Mouse (Mus musculus): ENCODE measurements around the gene Peak1. TPM values are rescaled to one million over a fixed set of nuclear protein-coding genes. Genes with fewer than 3 reads are reported as not detected.

Peak1 gene
- polyA plus RNA-seq (2012; rRNA removed): 3.4 and 6.3 TPM in 2 replicates

DNA sequence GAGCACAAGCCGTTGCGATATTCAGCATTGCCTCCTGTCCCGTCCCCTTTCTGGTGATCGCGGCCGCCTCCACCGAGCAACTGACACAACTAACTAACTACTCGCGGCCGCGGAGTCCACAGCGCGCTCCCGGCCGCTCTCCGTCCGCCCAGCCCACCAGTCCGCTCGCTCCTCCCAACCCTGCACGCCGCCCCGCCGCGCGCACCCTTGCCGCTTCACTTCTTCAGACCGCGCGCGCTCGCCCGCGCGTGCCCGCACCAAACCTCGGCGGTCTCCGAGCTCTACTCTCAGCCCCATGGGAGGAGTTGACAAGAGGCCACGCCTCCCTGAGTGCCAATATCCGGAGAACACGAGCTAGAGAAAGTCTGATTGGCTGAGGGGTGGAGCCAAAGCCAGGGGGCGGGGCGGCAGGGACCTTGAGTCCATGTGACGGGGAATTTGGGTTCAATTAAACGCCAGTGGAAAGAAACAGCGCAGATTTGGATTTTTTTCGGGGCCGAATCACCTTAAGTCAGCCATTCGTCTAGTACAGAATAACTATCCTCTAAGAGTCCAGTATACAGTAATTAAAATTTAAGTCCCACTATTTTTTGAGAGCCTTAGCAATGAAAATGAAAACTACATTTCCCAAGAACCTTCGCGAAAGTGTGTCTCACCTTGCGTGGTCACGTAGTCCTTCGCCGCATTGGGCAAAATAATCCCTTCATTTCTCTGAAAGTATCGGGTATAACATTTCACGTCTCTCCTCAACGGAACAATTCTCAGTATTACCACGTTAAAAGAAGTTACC is at the start of gene Peak1, which contains the start of gene Hmg20a:
Gene Peak1 (minus strand): TSS at position 120 of the 790 bp plus-strand sequence.
Gene Hmg20a (plus strand): TSS at position 662 of the 790 bp plus-strand sequence.
- TF ChIP-seq CTCF (IDR thresholded peaks at IDR 0.05; ENCODE audit: borderline replicate concordance, extremely low read depth, insufficient read depth, insufficient read length): no peak
- TF ChIP-seq POLR2A (IDR thresholded peaks at IDR 0.05; ENCODE audit: borderline replicate concordance, extremely low read depth, insufficient read depth, insufficient read length, poor library complexity, severe bottlenecking): peak; percentile 61; the same call in 1 of the 2 replicates

DNA sequence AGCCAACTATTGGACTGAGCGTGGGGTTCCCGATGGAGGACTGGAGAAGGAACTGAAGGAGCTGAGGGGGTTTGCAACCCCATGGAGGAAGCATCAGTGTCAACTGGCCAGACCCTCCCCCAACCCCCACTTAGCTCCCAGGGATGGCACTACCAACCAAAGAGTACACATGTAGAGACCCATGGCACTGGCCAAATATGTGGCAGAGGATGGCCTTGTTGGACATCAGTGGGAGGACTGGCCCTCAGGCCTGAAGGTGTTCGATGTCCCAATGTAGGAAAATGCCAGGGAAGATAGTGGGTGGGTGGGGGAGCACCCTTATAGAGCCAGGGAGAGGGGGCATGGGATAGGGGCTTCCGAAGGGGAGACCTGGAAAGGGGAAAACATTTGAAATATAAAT is 48.4 kb upstream of the Peak1 start:
- DNase-seq (ENCODE audit: low read depth): no peak
- no peak for TF ChIP-seq POLR2A (IDR thresholded peaks at IDR 0.05; ENCODE audit: borderline replicate concordance, extremely low read depth, insufficient read depth, insufficient read length, poor library complexity, severe bottlenecking)
- TF ChIP-seq CTCF (IDR thresholded peaks at IDR 0.05; ENCODE audit: borderline replicate concordance, extremely low read depth, insufficient read depth, insufficient read length): no peak

More for the DNA sequence above, at the start of gene Peak1, which contains the start of gene Hmg20a:
- DNase-seq (ENCODE audit: low read depth): peak; percentile 100

DNA sequence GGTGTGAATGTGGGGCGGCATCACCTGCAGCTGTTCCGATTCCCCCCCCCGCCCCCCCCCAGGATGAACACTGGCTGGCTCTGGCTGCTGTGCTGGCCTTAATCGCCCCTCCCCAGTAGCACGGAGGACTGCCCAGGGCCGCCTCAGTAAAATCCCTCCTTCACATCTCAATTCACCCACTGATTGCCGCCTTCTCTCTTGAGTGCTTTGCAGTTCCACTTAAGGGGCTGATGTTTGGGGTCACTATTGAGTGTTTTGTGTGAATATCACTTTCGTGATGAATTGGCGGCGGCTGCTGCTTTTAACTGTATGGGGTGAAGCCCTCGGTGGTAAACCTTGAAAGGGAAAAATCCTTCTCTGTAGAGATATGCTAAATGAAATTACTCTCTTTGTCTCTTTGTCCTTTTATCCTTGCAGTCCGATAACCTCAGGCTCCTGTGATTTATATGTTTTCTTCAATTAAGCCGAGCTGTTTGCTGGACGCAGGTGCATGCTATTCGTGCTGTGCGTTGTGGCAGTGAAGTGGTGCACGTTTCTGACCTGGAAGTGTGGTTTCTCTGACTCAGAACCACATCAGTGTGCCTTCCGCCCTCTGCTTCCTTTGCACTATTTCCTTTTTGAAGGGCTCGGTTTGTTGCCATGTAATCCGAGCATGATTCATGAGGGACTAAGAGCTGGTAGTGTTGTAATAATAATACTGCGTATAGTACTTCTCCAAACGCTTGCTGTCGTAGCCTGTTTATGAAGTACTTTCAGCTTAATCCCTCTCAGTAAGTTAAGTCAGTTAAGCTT is 47.2 kb upstream of the Peak1 start:
- peak; percentile 72 for DNase-seq (ENCODE audit: low read depth)
- TF ChIP-seq CTCF (IDR thresholded peaks at IDR 0.05; ENCODE audit: borderline replicate concordance, extremely low read depth, insufficient read depth, insufficient read length): no peak
- TF ChIP-seq POLR2A (IDR thresholded peaks at IDR 0.05; ENCODE audit: borderline replicate concordance, extremely low read depth, insufficient read depth, insufficient read length, poor library complexity, severe bottlenecking): no peak

DNA sequence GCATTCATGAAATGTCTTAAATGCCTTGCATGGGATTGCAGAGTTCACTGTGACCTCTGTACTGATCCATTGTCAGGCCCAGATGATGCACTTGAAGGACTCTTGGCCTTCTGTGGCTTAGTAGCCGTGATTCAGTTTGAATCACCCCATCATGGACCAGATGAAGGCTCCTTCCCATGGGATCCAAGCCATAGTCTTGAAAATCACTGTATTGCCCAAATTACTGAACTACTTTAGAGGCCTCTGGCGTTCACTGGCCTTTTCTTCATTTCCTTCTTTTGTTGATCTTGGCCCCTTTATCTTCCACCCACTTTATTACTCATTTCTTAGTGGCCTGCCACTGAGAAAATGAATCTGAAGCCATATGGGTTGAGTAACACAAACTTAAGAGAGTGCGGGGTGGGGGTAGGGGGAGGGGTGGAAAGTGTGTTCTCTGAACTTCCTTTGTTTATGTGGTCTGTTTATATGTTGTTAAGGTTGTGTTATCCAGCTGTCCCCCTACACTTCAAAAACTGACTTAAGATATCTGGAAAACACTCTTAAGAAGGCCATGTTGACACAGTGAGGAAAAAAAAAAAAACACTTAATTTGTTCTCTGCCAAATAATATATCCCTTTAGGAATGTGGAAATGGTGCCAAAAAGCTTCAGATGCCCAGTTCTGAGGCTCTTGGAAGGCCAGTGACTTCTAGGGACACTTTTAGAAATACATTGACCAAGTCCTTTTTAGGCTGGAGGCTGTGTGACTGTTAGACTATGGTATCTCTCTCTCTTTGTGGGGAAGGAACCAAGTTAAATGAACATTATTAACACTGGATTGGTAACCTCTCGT is 46.0 kb upstream of the Peak1 start:
- TF ChIP-seq POLR2A (IDR thresholded peaks at IDR 0.05; ENCODE audit: borderline replicate concordance, extremely low read depth, insufficient read depth, insufficient read length, poor library complexity, severe bottlenecking): no peak
- TF ChIP-seq CTCF (IDR thresholded peaks at IDR 0.05; ENCODE audit: borderline replicate concordance, extremely low read depth, insufficient read depth, insufficient read length): no peak

DNA sequence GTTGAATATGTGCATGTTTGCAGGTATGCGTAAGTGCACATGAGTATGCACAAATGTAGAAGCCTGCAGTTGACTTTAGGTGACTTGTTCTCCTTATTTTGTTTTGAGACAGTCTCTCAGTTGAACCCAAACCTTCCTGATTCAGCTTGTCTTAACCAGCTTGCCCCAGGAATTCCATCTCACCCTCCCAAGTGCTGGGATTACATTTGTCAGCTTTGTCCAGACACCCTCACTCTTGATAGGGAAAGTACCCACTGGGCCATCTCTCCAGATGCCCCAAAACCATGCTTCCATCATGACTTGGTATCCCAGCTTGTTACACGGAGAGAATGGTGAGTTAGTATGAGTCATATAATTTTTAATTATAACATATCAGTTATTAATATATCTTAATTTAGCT is 45.2 kb upstream of the Peak1 start:
- no peak for DNase-seq (ENCODE audit: low read depth)
- TF ChIP-seq CTCF (IDR thresholded peaks at IDR 0.05; ENCODE audit: borderline replicate concordance, extremely low read depth, insufficient read depth, insufficient read length): no peak
- TF ChIP-seq POLR2A (IDR thresholded peaks at IDR 0.05; ENCODE audit: borderline replicate concordance, extremely low read depth, insufficient read depth, insufficient read length, poor library complexity, severe bottlenecking): no peak

More for the DNA sequence above, 46.0 kb upstream of the Peak1 start:
- no peak for DNase-seq (ENCODE audit: low read depth)

DNA sequence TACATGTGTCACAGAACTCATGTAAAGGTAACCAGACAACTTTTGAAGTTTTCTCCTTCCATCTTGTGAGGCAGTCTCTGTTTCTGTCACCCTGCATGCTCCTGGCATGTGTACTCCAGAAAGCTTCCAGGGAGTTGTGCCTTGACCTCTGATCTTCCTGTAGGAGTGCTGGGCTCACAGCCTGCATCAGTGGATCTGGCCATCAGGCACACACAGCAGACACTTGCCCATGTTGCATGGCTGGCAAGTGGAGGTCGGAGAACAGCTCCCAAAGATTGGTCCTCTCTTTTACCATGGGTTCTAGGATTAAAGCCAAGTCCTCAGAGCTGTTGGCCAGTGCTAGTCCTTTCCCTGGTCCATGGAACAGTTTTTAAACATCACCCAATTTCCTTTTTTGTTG is 44.7 kb upstream of the Peak1 start:
- TF ChIP-seq CTCF (IDR thresholded peaks at IDR 0.05; ENCODE audit: borderline replicate concordance, extremely low read depth, insufficient read depth, insufficient read length): no peak
- no peak for TF ChIP-seq POLR2A (IDR thresholded peaks at IDR 0.05; ENCODE audit: borderline replicate concordance, extremely low read depth, insufficient read depth, insufficient read length, poor library complexity, severe bottlenecking)
- DNase-seq (ENCODE audit: low read depth): no peak

DNA sequence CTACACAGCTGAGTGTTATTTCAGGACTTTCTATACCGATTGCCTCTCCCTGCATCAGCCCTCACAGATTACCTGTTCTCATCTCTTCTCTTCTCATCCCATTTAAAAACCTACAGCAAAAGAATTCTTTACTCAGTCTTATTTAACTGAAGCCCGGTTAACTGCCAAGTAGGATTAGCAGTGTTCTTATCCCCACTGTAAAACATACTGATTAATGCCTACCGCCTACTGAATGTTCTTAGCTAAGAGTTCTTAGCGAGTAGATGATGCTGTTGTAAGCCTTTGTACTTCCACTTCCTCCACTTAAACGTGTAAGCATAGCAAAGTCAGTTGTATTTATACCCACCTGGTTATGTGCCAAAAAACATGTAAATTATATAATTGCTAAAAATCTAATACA is 43.1 kb upstream of the Peak1 start:
- DNase-seq (ENCODE audit: low read depth): no peak
- TF ChIP-seq POLR2A (IDR thresholded peaks at IDR 0.05; ENCODE audit: borderline replicate concordance, extremely low read depth, insufficient read depth, insufficient read length, poor library complexity, severe bottlenecking) (no peak), CTCF (IDR thresholded peaks at IDR 0.05; ENCODE audit: borderline replicate concordance, extremely low read depth, insufficient read depth, insufficient read length) (no peak)

DNA sequence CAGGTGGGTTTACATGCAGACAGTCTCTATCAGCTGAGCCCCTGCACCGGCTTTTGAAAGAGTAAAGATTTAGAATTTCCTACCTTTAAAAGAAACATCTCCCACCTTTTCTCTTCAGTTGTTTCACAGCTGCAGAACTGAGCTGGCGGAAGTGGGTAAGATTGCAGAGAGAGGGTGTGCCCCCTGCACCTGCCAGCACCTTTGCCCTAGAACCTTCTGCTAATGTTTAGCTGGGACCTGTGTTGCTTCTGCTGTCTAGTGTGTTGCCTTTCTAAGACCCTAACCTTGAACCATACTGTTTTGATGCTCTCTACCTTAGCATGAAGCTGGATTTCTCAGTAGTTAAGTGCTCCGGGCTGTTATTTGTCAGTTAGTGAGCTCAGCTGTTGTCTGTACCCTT is 38.6 kb upstream of the Peak1 start:
- no peak for DNase-seq (ENCODE audit: low read depth)
- TF ChIP-seq CTCF (IDR thresholded peaks at IDR 0.05; ENCODE audit: borderline replicate concordance, extremely low read depth, insufficient read depth, insufficient read length) (no peak), POLR2A (IDR thresholded peaks at IDR 0.05; ENCODE audit: borderline replicate concordance, extremely low read depth, insufficient read depth, insufficient read length, poor library complexity, severe bottlenecking) (no peak)

DNA sequence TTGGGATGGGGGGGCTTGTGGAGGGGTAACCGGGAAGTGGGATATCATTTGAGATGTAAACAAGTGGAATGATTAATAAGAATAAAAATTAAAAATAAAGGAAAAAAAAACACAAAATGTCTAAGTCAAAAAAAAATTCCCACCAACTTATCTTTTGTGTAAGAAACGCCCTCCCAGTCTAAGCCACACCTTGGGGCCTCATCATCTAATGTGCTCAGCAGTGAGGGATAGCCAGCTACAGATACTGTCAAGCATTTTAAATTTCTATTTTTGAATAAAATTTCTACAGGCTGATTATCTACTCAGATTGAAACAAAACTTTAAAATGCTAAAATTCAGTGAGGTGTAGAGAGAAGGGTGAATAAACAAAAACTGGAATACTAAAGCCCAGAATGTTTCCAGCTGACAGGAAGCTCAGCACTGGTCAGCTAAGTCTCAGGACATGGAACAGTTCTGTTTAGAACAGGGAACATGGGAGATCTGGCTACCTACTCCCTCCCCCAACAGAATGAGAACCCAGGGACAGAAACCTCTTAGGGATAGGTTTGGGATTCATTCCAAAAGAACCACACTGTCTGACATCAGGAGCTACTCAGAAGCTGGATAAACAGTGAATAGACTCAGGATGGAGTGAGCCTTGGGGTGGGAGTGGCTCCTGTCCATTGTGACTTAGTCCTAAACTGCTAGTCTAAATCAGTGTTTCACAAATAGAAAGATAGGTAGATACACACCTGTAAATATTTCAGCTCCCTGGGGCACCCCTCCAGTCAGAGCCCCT is 35.4 kb upstream of the Peak1 start:
- DNase-seq (ENCODE audit: low read depth): no peak
- TF ChIP-seq CTCF (IDR thresholded peaks at IDR 0.05; ENCODE audit: borderline replicate concordance, extremely low read depth, insufficient read depth, insufficient read length) (no peak), POLR2A (IDR thresholded peaks at IDR 0.05; ENCODE audit: borderline replicate concordance, extremely low read depth, insufficient read depth, insufficient read length, poor library complexity, severe bottlenecking) (no peak)

DNA sequence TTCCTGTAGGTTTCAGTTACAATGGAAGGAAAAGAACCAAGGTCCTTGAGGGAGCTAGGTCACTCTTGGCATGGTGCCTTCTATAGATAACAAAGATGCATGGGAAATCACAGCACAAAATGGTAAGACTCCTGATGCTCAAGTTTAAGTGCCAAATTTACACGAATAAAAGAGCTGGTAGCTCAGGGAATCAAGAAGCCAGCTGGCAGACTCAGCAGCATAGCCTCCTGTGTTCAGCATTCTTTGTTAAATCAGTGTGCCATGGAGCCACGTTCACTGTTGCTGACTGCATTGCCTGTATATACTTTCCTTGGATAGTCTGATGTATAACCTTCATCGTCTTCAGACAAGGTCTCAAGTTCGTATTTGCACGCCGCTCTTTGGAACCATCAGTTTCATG is 33.7 kb upstream of the Peak1 start:
- TF ChIP-seq POLR2A (IDR thresholded peaks at IDR 0.05; ENCODE audit: borderline replicate concordance, extremely low read depth, insufficient read depth, insufficient read length, poor library complexity, severe bottlenecking) (no peak), CTCF (IDR thresholded peaks at IDR 0.05; ENCODE audit: borderline replicate concordance, extremely low read depth, insufficient read depth, insufficient read length) (no peak)
- DNase-seq (ENCODE audit: low read depth): peak; percentile 67

Measured in brain, embryonic 14.5 days (tissue).